Mouse (Mus musculus) intestine, embryonic 16.5 days (tissue): ENCODE measurements around the gene Olfr470. TPM values are rescaled to one million over a fixed set of nuclear protein-coding genes. Genes with fewer than 3 reads are reported as not detected.
"Not testable (repeated sequence)": the region's sequence is repeated elsewhere in the genome, so short reads cannot be mapped to it uniquely, and the experiment has no call there.

ENCODE experiments used
- ATAC-seq: fragments of 200-750 bp; cut with Nextera tagmentation; 2 replicates; pipeline ENCODE4 v1.8.0; 2017; ENCODE audit warnings: moderate TSS enrichment, moderate library complexity
- H3K27ac ChIP-seq: fragments of 300-500 bp; sonication (generic); 2 replicates; pipeline ENCODE4 v1.5.1; 2014; ENCODE audit warnings: mild to moderate bottlenecking, low read length
- H3K27me3 ChIP-seq: fragments of 300-500 bp; sonication (generic); replicated peaks from 2 replicates; pipeline ENCODE4 v1.6.1; 2014; ENCODE audit warnings: low read length, control low read depth, mixed read lengths; ENCODE audit not compliant: control insufficient read depth, insufficient read depth
- H3K36me3 ChIP-seq: fragments of 300-500 bp; sonication (generic); 2 replicates; pipeline ENCODE4 v1.6.1; 2014; ENCODE audit warnings: low read length, control low read depth; ENCODE audit not compliant: control insufficient read depth, insufficient read depth
- H3K4me1 ChIP-seq: fragments of 300-500 bp; sonication (generic); 2 replicates; pipeline ENCODE4 v1.6.1; 2014; ENCODE audit warnings: low read length, control low read depth, mixed read lengths; ENCODE audit not compliant: control insufficient read depth, insufficient read depth
- H3K4me2 ChIP-seq: fragments of 300-500 bp; sonication (generic); 2 replicates; pipeline ENCODE4 v1.6.1; 2014; ENCODE audit warnings: low read depth, low read length, control low read depth
- H3K4me3 ChIP-seq: fragments of 300-500 bp; sonication (generic); 2 replicates; pipeline ENCODE4 v1.5.1; 2014; ENCODE audit warnings: mild to moderate bottlenecking, low read length
- H3K9ac ChIP-seq: fragments of 300-500 bp; sonication (generic); 2 replicates; pipeline ENCODE4 v1.6.1; 2014; ENCODE audit warnings: low read depth, low read length
- H3K9me3 ChIP-seq: fragments of 300-500 bp; sonication (generic); 2 replicates; pipeline ENCODE4 v1.6.1; 2016; ENCODE audit warnings: low read length, control low read depth; ENCODE audit not compliant: control insufficient read depth
- WGBS: fragments of 180-500 bp; shearing (Covaris S2); extraction: QIAGEN DNeasy Blood & Tissue Kit; methylation state at CpG from one replicate; pipeline ENCODE4 v1.1.7; 2014; 5-methylcytosine and 5-hydroxymethylcytosine counted together
- polyA plus RNA-seq: library from polyadenylated mRNA; unstranded; fragments of >200 nt; fragmentation: Nextera tagmentation; extraction: Ambion mirVana; gene quantifications from 2 replicates; pipeline ENCODE4 v1.2.1, GENCODE M21; 2015

Gene Olfr470
- not detected in 2 replicates for polyA plus RNA-seq

DNA sequence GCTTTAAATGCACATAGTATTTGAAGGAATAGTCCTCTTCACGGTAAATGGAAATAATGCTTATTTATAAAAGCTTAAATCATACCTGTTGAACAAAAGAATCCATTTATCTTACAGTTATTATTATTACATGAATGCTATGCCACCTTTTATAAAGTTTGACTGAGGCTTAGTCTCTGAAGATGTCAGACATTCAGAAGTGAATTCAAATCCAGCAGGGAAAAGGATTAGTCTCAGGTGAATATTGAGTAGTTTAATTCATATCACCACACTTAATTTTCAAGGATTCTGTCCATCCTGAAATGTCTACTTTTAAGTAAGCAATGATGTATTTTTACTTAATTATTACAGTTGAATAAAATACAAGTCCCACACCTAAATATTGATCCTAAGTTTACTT, at the start of gene Olfr470:
Olfr470 (minus strand) TSS at position 101 of the 400 bp plus-strand sequence.
- not testable (repeated sequence) for H3K4me2 ChIP-seq, ATAC-seq, H3K4me1 ChIP-seq, H3K36me3 ChIP-seq, H3K9ac ChIP-seq, H3K4me3 ChIP-seq, H3K9me3 ChIP-seq, H3K27me3 ChIP-seq, H3K27ac ChIP-seq
- 66% methylated on average over 1 of the region's 1 CpGs for WGBS

DNA sequence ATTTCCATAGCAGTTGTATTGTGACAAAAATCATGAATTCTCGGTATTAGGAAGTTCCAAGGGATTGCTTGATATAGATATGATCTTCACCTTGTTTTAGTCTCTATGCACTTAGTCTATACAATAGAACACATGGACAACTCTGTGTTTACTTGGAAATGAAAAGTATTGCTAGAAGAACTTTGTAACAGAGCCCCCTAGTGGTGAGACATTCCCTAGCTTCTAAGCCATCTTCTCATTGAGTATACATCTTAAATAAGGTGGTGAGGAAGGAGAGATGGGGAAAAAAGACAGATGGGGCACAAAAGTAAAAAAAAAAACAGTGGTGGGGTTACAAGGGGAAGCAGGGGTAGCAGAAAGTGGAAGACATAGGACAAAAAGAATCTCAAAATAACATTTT, 5.6 kb downstream of the Olfr470 start:
- H3K9me3 ChIP-seq, result no peaks in the 10 kb centered on the region
- no peak overlapping the region for H3K9ac ChIP-seq
- H3K4me3 ChIP-seq, result no peak overlapping the region
- H3K4me1 ChIP-seq, result no peaks in the 10 kb centered on the region
- no peak overlapping the region for H3K27ac ChIP-seq
- no peaks in the 10 kb centered on the region for H3K36me3 ChIP-seq
- WGBS, result 87% methylated on average over 1 of the region's 1 CpGs
- no peak for ATAC-seq
- no peaks in the 10 kb centered on the region for H3K27me3 ChIP-seq
- no peak overlapping the region for H3K4me2 ChIP-seq

DNA sequence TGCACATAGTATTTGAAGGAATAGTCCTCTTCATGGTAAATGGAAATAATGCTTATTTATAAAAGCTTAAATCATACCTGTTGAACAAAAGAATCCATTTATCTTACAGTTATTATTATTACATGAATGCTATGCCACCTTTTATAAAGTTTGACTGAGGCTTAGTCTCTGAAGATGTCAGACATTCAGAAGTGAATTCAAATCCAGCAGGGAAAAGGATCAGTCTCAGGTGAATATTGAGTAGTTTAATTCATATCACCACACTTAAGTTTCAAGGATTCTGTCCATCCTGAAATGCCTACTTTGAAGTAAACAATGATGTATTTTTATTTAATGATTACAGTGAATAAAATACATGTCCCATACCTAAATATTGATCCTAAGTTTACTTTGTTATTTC, 21.8 kb downstream of the Olfr470 start, which contains the start of gene Olfr469:
Olfr469 (minus strand) TSS at position 101 of the 400 bp plus-strand sequence.
- H3K4me2 ChIP-seq, H3K27ac ChIP-seq: not testable (repeated sequence)

DNA sequence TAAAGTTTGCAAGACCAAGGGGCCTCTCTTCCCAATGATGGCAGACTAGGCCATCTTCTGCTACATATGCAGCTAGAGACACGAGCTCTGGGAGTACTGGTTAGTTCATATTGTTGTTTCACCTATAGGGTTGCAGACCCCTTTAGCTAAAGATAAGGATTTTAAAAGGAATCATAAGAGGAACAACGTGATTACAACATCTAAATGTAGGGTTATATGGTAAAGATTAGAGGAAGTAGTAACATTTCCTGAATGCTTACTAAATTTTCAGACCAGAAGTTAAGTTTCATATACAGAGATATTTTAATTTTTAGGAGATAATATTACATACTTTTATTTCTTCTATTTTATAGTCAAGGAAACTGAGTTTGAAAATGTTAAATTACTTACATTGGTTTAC, 23.4 kb downstream of the Olfr470 start:
- H3K27ac ChIP-seq, H3K9me3 ChIP-seq, H3K36me3 ChIP-seq, H3K4me2 ChIP-seq, H3K4me3 ChIP-seq, H3K9ac ChIP-seq, ATAC-seq, H3K4me1 ChIP-seq, H3K27me3 ChIP-seq: not testable (repeated sequence)
- WGBS, result 61% methylated on average over 2 of the region's 2 CpGs

More for the DNA sequence above, 21.8 kb downstream of the Olfr470 start, which contains the start of gene Olfr469:
- ATAC-seq, H3K4me3 ChIP-seq, H3K9me3 ChIP-seq, H3K27me3 ChIP-seq, H3K9ac ChIP-seq, H3K4me1 ChIP-seq, H3K36me3 ChIP-seq: not testable (repeated sequence)

DNA sequence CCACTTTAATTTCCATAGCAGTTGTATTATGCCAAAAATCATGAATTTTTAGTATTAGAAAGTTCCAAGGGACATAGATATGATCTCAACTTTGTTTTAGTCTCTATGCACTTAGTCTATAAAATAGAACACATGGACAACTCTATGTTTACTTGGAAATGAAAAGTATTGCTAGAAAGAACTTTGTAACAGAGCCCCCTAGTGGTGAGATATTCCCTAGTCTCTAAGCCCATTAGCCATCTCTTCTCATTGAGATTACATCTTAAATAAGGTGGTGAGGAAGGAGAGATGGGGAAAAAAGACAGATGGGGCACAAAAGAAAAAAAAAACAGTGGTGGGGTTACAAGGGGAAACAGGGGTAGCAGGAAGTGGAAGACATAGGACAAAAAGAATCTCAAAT, 27.8 kb downstream of the Olfr470 start:
- Histone ChIP-seq H3K4me2 (no peak overlapping the region), H3K27ac (no peak overlapping the region), H3K27me3 (no peaks in the 10 kb centered on the region), H3K9me3 (no peaks in the 10 kb centered on the region), H3K4me3 (no peak overlapping the region), H3K9ac (no peak overlapping the region), H3K4me1 (no peaks in the 10 kb centered on the region), H3K36me3 (no peaks in the 10 kb centered on the region)
- no peak for ATAC-seq

DNA sequence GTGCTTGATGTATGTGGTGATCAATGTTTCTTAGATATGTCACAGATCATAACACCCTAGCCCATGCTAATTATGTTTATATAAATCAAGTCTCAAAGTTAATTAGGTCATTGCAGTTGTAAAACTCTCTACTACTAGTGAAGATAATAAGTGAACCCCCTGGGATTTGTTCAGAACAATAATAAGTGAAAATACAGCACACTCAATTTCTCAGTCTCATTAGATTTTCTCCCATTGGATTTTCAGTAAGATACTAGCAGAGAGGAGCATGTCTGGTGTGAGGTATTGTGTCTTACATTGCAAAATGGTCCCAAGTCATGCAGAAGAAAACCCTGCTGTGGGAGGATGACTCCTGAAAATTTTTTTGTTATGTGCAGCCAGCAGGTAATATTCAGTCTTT, 35.3 kb downstream of the Olfr470 start, which contains the start of gene Olfr467:
Olfr467 (plus strand) TSS at position 301 of the 400 bp plus-strand sequence.
- Histone ChIP-seq H3K27me3 (no peaks in the 10 kb centered on the region), H3K4me2 (no peak within 1 kb of the TSS)
- ATAC-seq, result no peak

DNA sequence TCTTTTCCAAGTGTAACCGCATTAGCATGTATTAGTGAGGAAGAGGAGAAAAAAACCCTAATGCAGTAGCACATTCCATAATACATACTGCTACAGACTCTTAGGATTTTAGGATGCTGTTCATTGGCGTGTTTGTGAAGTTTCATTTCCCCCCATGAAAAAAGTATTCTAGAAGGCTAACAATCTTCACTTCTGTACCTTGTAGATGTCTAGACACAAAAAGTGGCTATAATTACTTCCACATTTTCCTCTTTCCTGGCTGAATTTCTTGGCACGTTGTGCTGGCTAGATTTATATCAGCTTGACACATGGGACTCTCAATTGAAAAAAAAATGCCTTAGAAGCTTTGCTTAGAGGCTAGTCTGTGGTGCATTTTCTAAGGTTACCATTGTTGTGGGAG, 45.2 kb downstream of the Olfr470 start:
- no peak overlapping the region for H3K4me3 ChIP-seq
- no peak for ATAC-seq
- H3K27ac ChIP-seq, result no peak overlapping the region
- no peaks in the 10 kb centered on the region for H3K4me1 ChIP-seq
- H3K27me3 ChIP-seq, result no peaks in the 10 kb centered on the region
- H3K9me3 ChIP-seq, result no peaks in the 10 kb centered on the region
- no peaks in the 10 kb centered on the region for H3K36me3 ChIP-seq
- no peak overlapping the region for H3K4me2 ChIP-seq
- H3K9ac ChIP-seq, result no peak overlapping the region
- 65% methylated on average over 3 of the region's 3 CpGs for WGBS

More for the DNA sequence above, 35.3 kb downstream of the Olfr470 start, which contains the start of gene Olfr467:
- Histone ChIP-seq H3K9ac (no peak within 1 kb of the TSS), H3K36me3 (no peaks in the 10 kb centered on the region), H3K27ac (no peak within 1 kb of the TSS), H3K4me3 (no peak within 1 kb of the TSS), H3K9me3 (no peaks in the 10 kb centered on the region), H3K4me1 (no peaks in the 10 kb centered on the region)

DNA sequence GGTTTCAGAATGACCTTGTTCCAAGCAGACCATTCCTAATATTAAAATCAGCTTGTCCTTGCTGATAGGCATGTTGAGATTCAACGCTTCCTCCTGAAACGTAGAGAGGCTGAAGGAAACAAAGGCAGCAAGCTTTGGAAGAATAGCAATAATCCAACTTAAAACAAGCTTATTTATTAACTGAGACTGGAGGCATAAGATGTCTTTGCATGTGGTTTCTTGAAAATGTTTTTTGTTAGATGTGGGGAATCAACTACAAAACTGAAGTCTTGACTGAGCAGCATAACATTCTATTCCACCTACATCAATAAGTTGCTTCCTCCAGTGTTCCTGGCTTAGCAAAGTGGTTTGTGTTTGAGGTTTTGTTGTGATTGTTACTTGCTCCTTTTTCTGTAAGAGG, 46.2 kb downstream of the Olfr470 start, which contains the start of gene Ovch2:
Ovch2 (minus strand) TSS at position 101 of the 400 bp plus-strand sequence.
- H3K9ac ChIP-seq, result no peak within 1 kb of the TSS
- no peaks in the 10 kb centered on the region for H3K27me3 ChIP-seq
- 86% methylated on average over 2 of the region's 2 CpGs for WGBS
- H3K27ac ChIP-seq, result no peak within 1 kb of the TSS
- no peak within 1 kb of the TSS for H3K4me2 ChIP-seq
- no peak for ATAC-seq
- H3K9me3 ChIP-seq, result no peaks in the 10 kb centered on the region
- H3K4me1 ChIP-seq, result no peaks in the 10 kb centered on the region
- H3K36me3 ChIP-seq, result no peaks in the 10 kb centered on the region
- no peak within 1 kb of the TSS for H3K4me3 ChIP-seq

DNA sequence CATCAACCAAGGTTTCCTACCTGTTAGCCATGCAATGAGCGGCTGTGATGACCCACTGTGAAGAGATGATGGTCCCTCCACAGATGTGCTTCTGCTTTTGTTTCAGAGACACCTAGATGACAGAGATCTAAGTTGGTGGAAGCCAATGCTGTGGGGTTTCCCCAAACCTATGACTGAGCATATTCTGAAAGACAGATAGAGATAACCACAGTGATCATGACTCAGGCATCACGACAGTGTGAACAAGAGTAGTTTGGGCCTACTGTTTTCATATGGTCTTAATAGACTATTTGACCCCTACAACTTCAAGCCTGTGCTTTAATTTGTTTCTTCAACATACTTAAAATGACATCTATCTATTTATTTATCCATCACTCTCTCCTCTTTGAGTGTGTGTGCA, 50.8 kb downstream of the Olfr470 start:
- no peak for ATAC-seq
- H3K4me2 ChIP-seq, result no peak overlapping the region
- H3K36me3 ChIP-seq, result no peaks in the 10 kb centered on the region
- H3K4me1 ChIP-seq, result no peaks in the 10 kb centered on the region
- no peak overlapping the region for H3K27ac ChIP-seq
- 80% methylated on average over 2 of the region's 2 CpGs for WGBS
- H3K27me3 ChIP-seq, result no peaks in the 10 kb centered on the region
- no peaks in the 10 kb centered on the region for H3K9me3 ChIP-seq
- no peak overlapping the region for H3K4me3 ChIP-seq
- no peak overlapping the region for H3K9ac ChIP-seq
